Mouse (Mus musculus) liver, embryonic 14.5 days (tissue): ENCODE measurements around the gene Fhl4.

Experiments
- CTCF ChIP-seq: IDR thresholded peaks from 2 replicates; pipeline ENCODE4 v1.5.1; 2016; ENCODE audit warnings: antibody characterized with exemption, low read depth, control low read depth
- EP300 ChIP-seq: IDR thresholded peaks from 2 replicates; pipeline ENCODE4 v1.6.1; 2016; ENCODE audit warnings: antibody characterized with exemption, low read depth

DNA sequence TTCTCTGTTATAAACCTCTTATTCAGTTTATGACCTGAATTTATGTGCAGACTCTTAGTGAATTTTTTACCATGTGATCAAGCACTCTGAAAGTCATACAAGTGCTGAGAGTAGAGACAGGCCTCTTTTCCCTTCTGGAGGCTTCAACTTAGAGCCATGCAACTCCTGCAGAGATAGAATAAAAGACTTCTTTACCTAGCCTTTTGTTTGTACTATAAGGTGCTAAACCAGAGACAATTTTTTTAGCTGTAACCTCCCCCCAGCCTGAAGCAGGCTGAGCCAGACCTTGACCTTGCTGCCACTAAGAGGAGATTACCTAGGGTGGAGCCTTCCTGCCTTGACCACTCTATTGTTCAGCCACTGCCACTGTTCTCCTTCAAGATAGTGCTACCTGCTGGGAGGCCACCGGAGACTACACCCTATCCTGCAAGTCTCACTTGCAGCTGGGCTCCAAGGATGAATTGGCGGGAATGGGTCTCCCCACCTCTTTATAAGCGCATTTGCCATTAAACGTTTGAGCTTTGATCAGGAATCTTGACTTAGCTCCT lies 30.6 kb downstream of the Fhl4 start:
- TF ChIP-seq CTCF (no peak), EP300 (no peak)
